Comparison of ENCODE assay signal across 8 mouse cellular contexts in the genomic region with DNA sequence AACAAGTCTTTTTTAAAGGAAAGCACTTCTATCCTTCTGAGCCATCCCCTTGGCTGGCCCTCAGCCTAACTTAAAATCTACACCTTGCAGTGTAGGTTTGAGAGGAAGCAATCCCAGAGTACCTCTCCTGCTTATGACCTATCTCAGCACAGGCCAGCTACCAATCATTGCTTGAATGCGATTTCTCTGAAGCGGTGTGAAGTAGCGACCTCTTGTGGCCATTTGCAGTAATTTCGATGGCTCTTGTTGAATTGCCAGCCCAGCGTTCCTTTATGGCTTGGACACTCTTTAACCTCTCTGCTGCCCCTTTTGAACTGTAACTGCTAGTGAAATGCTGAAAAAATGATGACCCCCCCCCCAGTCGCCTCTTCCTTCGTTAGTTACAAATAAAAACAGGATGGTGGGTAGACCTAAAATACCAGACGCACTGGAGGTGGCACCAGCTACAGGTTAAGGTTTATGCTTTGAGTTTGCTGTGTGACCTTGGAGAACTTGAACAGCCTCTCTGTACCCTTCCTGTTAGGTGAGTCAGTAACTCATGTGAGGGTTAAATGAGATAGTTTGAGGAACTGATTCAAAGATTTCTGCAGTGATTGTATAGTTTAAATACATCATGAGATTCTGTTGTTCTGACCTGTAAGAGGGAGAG.
DNase-seq lines count a peak whose midpoint lies in the region; ATAC-seq and TF ChIP-seq lines count a peak whose summit lies in the region.

No protein-coding gene starts in this region.

- ATAC-seq in heart, embryonic 16.5 days (replicated peaks; ENCODE audit: extremely low read depth, insufficient read depth, low FRiP score), result peak; percentile 38; the same call in 1 of the 2 replicates
- ATAC-seq in liver, postnatal 0 days, result 0 out of 2 replicates have a peak, but pooled peaks have one; percentile 27
- ATAC-seq in neural tube, embryonic 15.5 days (ENCODE audit: low FRiP score), result peak; percentile 48; the same call in 1 of the 2 replicates

- no peaks in the 10 kb centered on the region for H3K36me3 ChIP-seq in E14TG2a.4 (ENCODE audit: insufficient read depth, low read length)
- no peaks in the 10 kb centered on the region for H3K36me3 ChIP-seq in heart, embryonic 16.5 days (ENCODE audit: control insufficient read depth, insufficient read depth)
- H3K36me3 ChIP-seq in liver, postnatal 0 days (replicated peaks; ENCODE audit: insufficient read depth, low read length), result no peaks in the 10 kb centered on the region
- H3K36me3 ChIP-seq in neural tube, embryonic 15.5 days, result no peaks in the 10 kb centered on the region

- peaks cover 12% of the 10 kb centered on the region for H3K4me1 ChIP-seq in E14TG2a.4 (replicated peaks; ENCODE audit: low read depth, low read length)
- H3K4me1 ChIP-seq in bone marrow macrophage, adult 2 months (ENCODE audit: control insufficient read depth, insufficient read depth, low read length), result no peaks in the 10 kb centered on the region
- H3K4me1 ChIP-seq in embryonic fibroblast, embryonic 13.5 days (ENCODE audit: control insufficient read depth, insufficient read depth, low read length), result 0 out of 2 replicates have a peak, but pooled peaks cover 2% of the 10 kb centered on the region
- no peaks in the 10 kb centered on the region for H3K4me1 ChIP-seq in heart, embryonic 16.5 days (ENCODE audit: control insufficient read depth, insufficient read depth, low read length)
- H3K4me1 ChIP-seq in liver, postnatal 0 days (ENCODE audit: insufficient read depth), result no peaks in the 10 kb centered on the region
- H3K4me1 ChIP-seq in neural tube, embryonic 15.5 days, result no peaks in the 10 kb centered on the region

- H3K9me3 ChIP-seq in E14TG2a.4 (ENCODE audit: low read length), result no peaks in the 10 kb centered on the region
- H3K9me3 ChIP-seq in heart, embryonic 16.5 days (replicated peaks; ENCODE audit: control insufficient read depth, low read length), result no peaks in the 10 kb centered on the region
- no peaks in the 10 kb centered on the region for H3K9me3 ChIP-seq in liver, postnatal 0 days (ENCODE audit: low read length)
- no peaks in the 10 kb centered on the region for H3K9me3 ChIP-seq in neural tube, embryonic 15.5 days (replicated peaks)

- peak; percentile 73 to 84 for DNase-seq in kidney, postnatal 25 days
- DNase-seq in liver, postnatal 0 days, result peak; percentile 72
- DNase-seq in thymus, adult 18-20 months, result peak; percentile 31 to 48

- peaks cover 4% of the 10 kb centered on the region for H3K27me3 ChIP-seq in E14TG2a.4 (ENCODE audit: insufficient read depth, low read length)
- H3K27me3 ChIP-seq in heart, embryonic 16.5 days (ENCODE audit: control insufficient read depth, insufficient read depth, low read length), result no peaks in the 10 kb centered on the region
- no peaks in the 10 kb centered on the region for H3K27me3 ChIP-seq in liver, postnatal 0 days (ENCODE audit: insufficient read depth, low read length)
- H3K27me3 ChIP-seq in neural tube, embryonic 15.5 days (replicated peaks), result no peaks in the 10 kb centered on the region

- peak; percentile 95 for TF ChIP-seq CTCF in E14TG2a.4 (conservative IDR thresholded peaks at IDR 0.05; ENCODE audit: low read length)
- peak; percentile 35; the same call in 1 of the 2 replicates for TF ChIP-seq CTCF in bone marrow macrophage, adult 2 months (IDR thresholded peaks at IDR 0.05; ENCODE audit: low read depth, low read length)
- TF ChIP-seq CTCF in embryonic fibroblast, embryonic 13.5 days (IDR thresholded peaks at IDR 0.05; ENCODE audit: borderline replicate concordance, insufficient read depth, low read length), result peak; percentile 60
- TF ChIP-seq CTCF in liver, postnatal 0 days (IDR thresholded peaks at IDR 0.05; ENCODE audit: low read depth), result peak; percentile 92

- H3K4me3 ChIP-seq in E14TG2a.4 (replicated peaks; ENCODE audit: low read length), result no peak overlapping the region
- H3K4me3 ChIP-seq in bone marrow macrophage, adult 2 months (ENCODE audit: insufficient read depth, low read length), result no peak overlapping the region
- no peak overlapping the region for H3K4me3 ChIP-seq in embryonic fibroblast, embryonic 13.5 days (ENCODE audit: insufficient read depth, low read length)
- H3K4me3 ChIP-seq in heart, embryonic 16.5 days (ENCODE audit: low read length), result no peak overlapping the region
- H3K4me3 ChIP-seq in liver, postnatal 0 days (ENCODE audit: low read depth, low read length), result no peak overlapping the region
- no peak overlapping the region for H3K4me3 ChIP-seq in neural tube, embryonic 15.5 days (replicated peaks)

- no peak for TF ChIP-seq POLR2A in bone marrow macrophage, adult 2 months (IDR thresholded peaks at IDR 0.05; ENCODE audit: borderline replicate concordance, low read depth, low read length)
- no peak for TF ChIP-seq POLR2A in embryonic fibroblast, embryonic 13.5 days (IDR thresholded peaks at IDR 0.05; ENCODE audit: low read depth, low read length)

- no peak overlapping the region for H3K9ac ChIP-seq in heart, embryonic 16.5 days (ENCODE audit: low read length)
- no peak overlapping the region for H3K9ac ChIP-seq in liver, postnatal 0 days (replicated peaks)
- no peak overlapping the region for H3K9ac ChIP-seq in neural tube, embryonic 15.5 days (replicated peaks)

- H3K27ac ChIP-seq in bone marrow macrophage, adult 2 months (ENCODE audit: insufficient read depth, low read depth, low read length), result no peak overlapping the region
- H3K27ac ChIP-seq in embryonic fibroblast, embryonic 13.5 days (ENCODE audit: insufficient read depth, low read length), result no peak overlapping the region
- no peak overlapping the region for H3K27ac ChIP-seq in heart, embryonic 16.5 days (ENCODE audit: low read length)
- H3K27ac ChIP-seq in liver, postnatal 0 days (ENCODE audit: low read depth), result no peak overlapping the region
- no peak overlapping the region for H3K27ac ChIP-seq in neural tube, embryonic 15.5 days (replicated peaks)

- WGBS in heart, embryonic 16.5 days, result 11% methylated on average over 8 of the region's 8 CpGs
- 13% methylated on average over 8 of the region's 8 CpGs for WGBS in liver, postnatal 0 days (ENCODE audit: insufficient replicate concordance)
- WGBS in neural tube, embryonic 15.5 days, result 12% methylated on average over 8 of the region's 8 CpGs

- no peak overlapping the region for H3K4me2 ChIP-seq in heart, embryonic 16.5 days (ENCODE audit: low read depth, low read length)
- H3K4me2 ChIP-seq in liver, postnatal 0 days (ENCODE audit: low read depth, low read length), result no peak overlapping the region
- no peak overlapping the region for H3K4me2 ChIP-seq in neural tube, embryonic 15.5 days

- no peak for TF ChIP-seq EP300 in liver, postnatal 0 days (IDR thresholded peaks at IDR 0.05; ENCODE audit: low read depth)

Comparison
In these comparisons a context has a peak if more than half of its experiments do, and no peak if none do; other contexts are left out.
1. CTCF ChIP-seq: peak in every context shown above with its lines; median percentile 95 in E14TG2a.4; 92 in liver, postnatal 0 days; 60 in embryonic fibroblast, embryonic 13.5 days; 35 in bone marrow macrophage, adult 2 months.